9 mouse cellular contexts compared by ENCODE assay signal in the genomic region with DNA sequence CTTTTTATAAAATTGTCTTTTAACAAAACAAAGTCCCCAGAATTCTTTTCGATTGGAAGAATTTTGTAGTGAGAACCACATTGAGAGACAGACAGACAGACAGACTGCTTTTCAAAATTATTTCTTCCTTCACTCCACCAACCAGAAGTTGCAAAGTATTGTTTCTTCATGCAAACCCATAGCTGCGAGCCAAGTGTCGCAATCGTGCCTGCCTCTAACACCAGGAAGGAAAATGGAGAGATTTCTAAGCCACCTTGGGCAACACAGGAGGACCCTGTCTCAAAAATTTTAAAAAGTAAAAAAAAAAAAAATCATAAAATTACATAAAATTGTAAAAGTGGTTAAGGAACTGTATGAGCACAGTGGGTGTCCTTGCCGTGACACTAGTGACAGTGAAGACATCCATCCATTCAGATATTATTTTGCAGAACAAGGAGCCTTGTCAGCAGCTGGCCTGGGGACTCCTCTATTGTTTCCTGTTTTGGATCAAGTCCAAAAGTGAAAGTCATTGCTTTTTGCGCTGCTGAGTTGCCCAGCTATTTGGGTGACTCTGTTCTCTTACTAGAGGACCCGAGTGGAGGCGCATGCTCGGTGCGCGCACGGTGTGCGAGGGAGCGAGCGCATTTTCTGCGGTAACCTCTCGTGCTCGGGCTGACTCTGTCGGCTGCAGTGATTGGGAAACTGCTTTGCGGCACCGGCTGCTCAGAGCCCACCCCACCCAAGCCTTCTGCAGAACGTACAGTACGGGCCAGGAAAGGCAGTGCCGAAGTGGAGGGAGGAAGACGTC.
DNase-seq lines count a peak whose midpoint lies in the region; ATAC-seq and TF ChIP-seq lines count a peak whose summit lies in the region.
"Had no signal": no experiment of that assay in that cellular context is flagged by ENCODE, and none has a peak within 500 bp of the region (broad histone marks: within the 10 kb centered on the region; RNA-seq: fewer than 3 reads in every experiment).

No protein-coding gene starts in this region.

- no peaks in the 10 kb centered on the region for H3K9me3 ChIP-seq in midbrain, postnatal 0 days (ENCODE audit: low read length)
- H3K9me3 ChIP-seq: limb, embryonic 12.5 days had no signal

- no peaks in the 10 kb centered on the region for H3K36me3 ChIP-seq in spleen, adult 2 months (ENCODE audit: control insufficient read depth, insufficient read depth, low read length)
- H3K36me3 ChIP-seq in midbrain, postnatal 0 days (ENCODE audit: insufficient read depth, low read length): no peaks in the 10 kb centered on the region

- no peak overlapping the region; the same call in 1 of the 2 replicates for H3K4me2 ChIP-seq in midbrain, postnatal 0 days (ENCODE audit: low read depth, low read length, poor library complexity, severe bottlenecking)
- H3K4me2 ChIP-seq: limb, embryonic 12.5 days had no signal

- H3K9ac ChIP-seq in midbrain, postnatal 0 days (replicated peaks; ENCODE audit: low read length, poor library complexity, severe bottlenecking): no peak overlapping the region
- H3K9ac ChIP-seq: limb, embryonic 12.5 days had no signal

- TF ChIP-seq CTCF in spleen, adult 2 months (IDR thresholded peaks at IDR 0.05; ENCODE audit: extremely low read depth, insufficient read depth, insufficient read length, insufficient replicate concordance): no peak
- TF ChIP-seq CTCF in midbrain, postnatal 0 days (IDR thresholded peaks at IDR 0.05): no peak

- H3K27me3 ChIP-seq in spleen, adult 2 months (ENCODE audit: control insufficient read depth, insufficient read depth, low read length): no peaks in the 10 kb centered on the region
- no peaks in the 10 kb centered on the region for H3K27me3 ChIP-seq in midbrain, postnatal 0 days (ENCODE audit: insufficient read depth, low read length)
- H3K27me3 ChIP-seq: limb, embryonic 12.5 days had no signal

- peak overlapping the region; percentile 32; the same call in 1 of the 2 replicates for H3K4me3 ChIP-seq in spleen, adult 2 months (ENCODE audit: extremely low read depth, insufficient read depth, insufficient read length)
- no peak overlapping the region for H3K4me3 ChIP-seq in midbrain, postnatal 0 days (ENCODE audit: low read depth, low read length)
- H3K4me3 ChIP-seq: limb, embryonic 12.5 days had no signal

- TF ChIP-seq POLR2A in spleen, adult 2 months (IDR thresholded peaks at IDR 0.05; ENCODE audit: low read depth, low read length): no peak

- intact Hi-C loops in heart, postnatal 25 days (cut with DNase I): no loop called here

- peaks cover 4% of the 10 kb centered on the region; the same call in 1 of the 2 replicates for H3K4me1 ChIP-seq in spleen, adult 2 months (ENCODE audit: control insufficient read depth, insufficient read depth, insufficient read length)
- H3K4me1 ChIP-seq in midbrain, postnatal 0 days (ENCODE audit: insufficient read depth, low read length): no peaks in the 10 kb centered on the region

- WGBS in spleen, adult 2 months: 47% methylated on average over 25 of the region's 25 CpGs
- WGBS in midbrain, postnatal 0 days: 81% methylated on average over 25 of the region's 25 CpGs

- no peak overlapping the region for H3K27ac ChIP-seq in spleen, adult 2 months (ENCODE audit: insufficient read depth, low read length)
- H3K27ac ChIP-seq in midbrain, postnatal 0 days (ENCODE audit: low read depth, low read length): no peak overlapping the region
- H3K27ac ChIP-seq: limb, embryonic 12.5 days had no signal

- DNase-seq in heart, adult 18-20 months: peak; percentile 14 to 19
- DNase-seq in heart, postnatal 25 days (ENCODE audit: low spot score): no peak
- no peak for DNase-seq in spleen, adult 2 months (ENCODE audit: low read depth in 1 of 2, low spot score in 2 of 2)
- no peak for DNase-seq in spleen, postnatal 14 days (ENCODE audit: low spot score in 2 of 2)
- peak; percentile 43 for DNase-seq in induced T-regulatory cell, adult 2 months (ENCODE audit: low read depth)
- peak; percentile 45 for DNase-seq in midbrain, postnatal 0 days (ENCODE audit: low spot score)
- DNase-seq in natural killer cell, adult 2 months (ENCODE audit: low spot score in 2 of 2): no peak
- DNase-seq in kidney, postnatal 25 days: no peak

- no peak for ATAC-seq in midbrain, postnatal 0 days (ENCODE audit: low FRiP score)

Comparison
In these comparisons a context has a peak if more than half of its experiments do, and no peak if none do; other contexts are left out.
1. DNase-seq: peak in heart, adult 18-20 months (2 of 2), induced T-regulatory cell, adult 2 months (single experiment) and midbrain, postnatal 0 days (single experiment); none in heart, postnatal 25 days (single experiment), spleen, adult 2 months (0 of 2), spleen, postnatal 14 days (0 of 2), natural killer cell, adult 2 months (0 of 2) and kidney, postnatal 25 days (0 of 2).